ENCODE assay signal across 11 mouse cellular contexts in genomic region chr8:121477851-121478547, GRCm38 (mm10).
DNase-seq lines count a peak whose midpoint lies in the region; ATAC-seq and TF ChIP-seq lines count a peak whose summit lies in the region.
"Had no signal": no experiment of that assay in that cellular context is flagged by ENCODE, and none has a peak within 500 bp of the region (broad histone marks: within the 10 kb centered on the region; RNA-seq: fewer than 3 reads in every experiment).

No protein-coding gene starts in this region.

- H3K27ac ChIP-seq in embryonic fibroblast, embryonic 13.5 days (ENCODE audit: insufficient read depth, low read length): peak overlapping the region; percentile 75

- no peaks in the 10 kb centered on the region for H3K9me3 ChIP-seq in E14TG2a.4 (ENCODE audit: low read length)

- no peak for TF ChIP-seq POLR2A in embryonic fibroblast, embryonic 13.5 days (IDR thresholded peaks at IDR 0.05; ENCODE audit: low read depth, low read length)

- peak overlapping the region; percentile 59 for H3K4me3 ChIP-seq in E14TG2a.4 (replicated peaks; ENCODE audit: low read length)
- no peak overlapping the region for H3K4me3 ChIP-seq in embryonic fibroblast, embryonic 13.5 days (ENCODE audit: insufficient read depth, low read length)
- H3K4me3 ChIP-seq: myocyte had no signal

- ATAC-seq in erythroid progenitor cell, adult 5-6 weeks (replicated peaks; ENCODE audit: low FRiP score, poor library complexity, severe bottlenecking): no peak
- ATAC-seq: forebrain, embryonic 16.5 days; inflammation-experienced regulatory T-cells, adult 6 months had no signal

- H3K36me3 ChIP-seq in E14TG2a.4 (ENCODE audit: insufficient read depth, low read length): no peaks in the 10 kb centered on the region

- peaks cover 57% of the 10 kb centered on the region for H3K27me3 ChIP-seq in E14TG2a.4 (ENCODE audit: insufficient read depth, low read length)

- intact Hi-C loops in left cerebral cortex, postnatal 25 days (cut with DNase I): no loop called here

- peak; percentile 89 for DNase-seq in heart, adult 11 months
- DNase-seq in heart, adult 8-10 months (ENCODE audit: low spot score): no peak
- peak; percentile 23 to 30 for DNase-seq in kidney, postnatal 25 days
- no peak for DNase-seq in spleen, postnatal 4 days (ENCODE audit: low spot score in 2 of 2)
- no peak for DNase-seq in left cerebral cortex, postnatal 25 days (ENCODE audit: low spot score in 2 of 2)

- no peak for TF ChIP-seq CTCF in E14TG2a.4 (conservative IDR thresholded peaks at IDR 0.05; ENCODE audit: low read length)
- TF ChIP-seq CTCF in embryonic fibroblast, embryonic 13.5 days (IDR thresholded peaks at IDR 0.05; ENCODE audit: borderline replicate concordance, insufficient read depth, low read length): no peak

- peaks cover 26% of the 10 kb centered on the region for H3K4me1 ChIP-seq in E14TG2a.4 (replicated peaks; ENCODE audit: low read depth, low read length)
- H3K4me1 ChIP-seq in embryonic fibroblast, embryonic 13.5 days (ENCODE audit: control insufficient read depth, insufficient read depth, low read length): peaks cover 11% of the 10 kb centered on the region

Comparison
In these comparisons a context has a peak if more than half of its experiments do, and no peak if none do; other contexts are left out.
1. DNase-seq: peak in heart, adult 11 months (single experiment) and kidney, postnatal 25 days (2 of 2); none in heart, adult 8-10 months (single experiment), spleen, postnatal 4 days (0 of 2) and left cerebral cortex, postnatal 25 days (0 of 2).